Mouse (Mus musculus): ENCODE results near the gene Slc6a19. TPM values are rescaled to one million over a fixed set of nuclear protein-coding genes. Genes with fewer than 3 reads are reported as not detected.

The Slc6a19 gene
- not detected in 2 replicates for polyA plus RNA-seq (2012)

GRCm38 (mm10) chr13:73704694-73705325 is at the start of gene Slc6a19:
Slc6a19 (minus strand) TSS chr13:73704865.

GRCm38 (mm10) chr13:73732742-73733700 is 28.4 kb upstream of the Slc6a19 start, which contains the start of gene Slc12a7:
Slc12a7 (plus strand) TSS chr13:73733094.

GRCm38 (mm10) chr13:73677853-73678252 is 26.8 kb downstream of the Slc6a19 start, which contains the start of gene Slc6a18:
Slc6a18 (minus strand) TSS chr13:73678023.

Other genes with a start within 250 kb of the Slc6a19 start
- gene Lpcat1, start 237.7 kb downstream of the Slc6a19 start, polyA plus RNA-seq (2012): 11.1 and 11.5 TPM in 2 replicates
- not detected in 2 replicates for gene Slc6a3, start 168.1 kb downstream of the Slc6a19 start, polyA plus RNA-seq (2012)
- gene Clptm1l, start 100.9 kb downstream of the Slc6a19 start, polyA plus RNA-seq (2012): 34.4 TPM in 2 replicates
- 0.16 and 0.60 TPM in 2 replicates for gene Tert, start 78.0 kb downstream of the Slc6a19 start, polyA plus RNA-seq (2012)
- gene Slc6a18, start 26.8 kb downstream of the Slc6a19 start, polyA plus RNA-seq (2012): not detected in 2 replicates
- 8.1 and 14.7 TPM in 2 replicates for gene Slc12a7, start 28.2 kb upstream of the Slc6a19 start, polyA plus RNA-seq (2012)
- 0.06 and 0.17 TPM in 2 replicates for gene Nkd2, start 142.8 kb upstream of the Slc6a19 start, polyA plus RNA-seq (2012)
- 2.3 and 2.5 TPM in 2 replicates for gene Trip13, start 232.9 kb upstream of the Slc6a19 start, polyA plus RNA-seq (2012)
- gene Brd9, start 232.9 kb upstream of the Slc6a19 start, polyA plus RNA-seq (2012): 26.5 and 30.2 TPM in 2 replicates

Data from megakaryocyte-erythroid progenitor cell, adult 5 weeks (primary cell).